Mouse (Mus musculus) embryonic facial prominence, embryonic 12.5 days (tissue): ENCODE results near the gene Arl6ip5. TPM values are rescaled to one million over a fixed set of nuclear protein-coding genes. Genes with fewer than 3 reads are reported as not detected.

Source experiments
- ATAC-seq: fragments of 200-750 bp; cut with Nextera tagmentation; 2 replicates; pipeline ENCODE4 v1.8.0; 2017; ENCODE audit not compliant: insufficient number of reproducible peaks, insufficient read depth, low FRiP score, low TSS enrichment
- H3K27ac ChIP-seq: fragments of 300-500 bp; sonication (generic); 2 replicates; pipeline ENCODE4 v1.5.1; 2016; ENCODE audit warnings: mild to moderate bottlenecking
- H3K27me3 ChIP-seq: fragments of 300-500 bp; sonication (generic); 2 replicates; pipeline ENCODE4 v1.6.1; 2016; ENCODE audit warnings: mild to moderate bottlenecking, moderate library complexity
- H3K36me3 ChIP-seq: fragments of 300-500 bp; sonication (generic); 2 replicates; pipeline ENCODE4 v1.6.1; 2016; ENCODE audit warnings: mild to moderate bottlenecking
- H3K4me1 ChIP-seq: fragments of 300-500 bp; sonication (generic); 2 replicates; pipeline ENCODE4 v1.6.1; 2016
- H3K4me2 ChIP-seq: fragments of 300-500 bp; sonication (generic); replicated peaks from 2 replicates; pipeline ENCODE4 v1.6.1; 2016; ENCODE audit warnings: mild to moderate bottlenecking, moderate library complexity
- H3K4me3 ChIP-seq: fragments of 300-500 bp; sonication (generic); 2 replicates; pipeline ENCODE4 v1.5.1; 2016; ENCODE audit warnings: mild to moderate bottlenecking
- H3K9ac ChIP-seq: fragments of 300-500 bp; sonication (generic); 2 replicates; pipeline ENCODE4 v1.6.1; 2016; ENCODE audit warnings: mild to moderate bottlenecking, moderate library complexity
- H3K9me3 ChIP-seq: fragments of 300-500 bp; sonication (generic); 2 replicates; pipeline ENCODE4 v1.6.1; 2016; ENCODE audit warnings: mild to moderate bottlenecking, moderate library complexity
- WGBS: fragments of 180-500 bp; shearing (Covaris S2); methylation state at CpG from one replicate; pipeline ENCODE4 v1.1.7; 2016; 5-methylcytosine and 5-hydroxymethylcytosine counted together
- polyA plus RNA-seq: library from polyadenylated mRNA; unstranded; fragments of >200 nt; fragmentation: Nextera tagmentation; extraction: Ambion mirVana; gene quantifications from 2 replicates; pipeline ENCODE4 v1.2.1, GENCODE M21; 2016

Gene Arl6ip5
- polyA plus RNA-seq, 1 experiment from 2014 or later = 57.2 TPM

- 44% methylated on average over 3 of the region's 3 CpGs for WGBS
- ATAC-seq = no peak
- H3K36me3 ChIP-seq = no peaks in the 10 kb centered on the region
- no peak overlapping the region for H3K4me3 ChIP-seq
- no peak overlapping the region for H3K4me2 ChIP-seq
- peaks cover 22% of the 10 kb centered on the region for H3K4me1 ChIP-seq
- no peak overlapping the region for H3K27ac ChIP-seq
- H3K27me3 ChIP-seq = no peaks in the 10 kb centered on the region
- H3K9me3 ChIP-seq = no peaks in the 10 kb centered on the region
- H3K9ac ChIP-seq = no peak overlapping the region
Measured at GRCm38 (mm10) chr6:97209201-97209600, 1.3 kb upstream of the Arl6ip5 start.

- Histone ChIP-seq H3K4me3 (no peak overlapping the region), H3K36me3 (0 out of 2 replicates have a peak, but pooled peaks cover 2% of the 10 kb centered on the region), H3K4me1 (peaks cover 17% of the 10 kb centered on the region), H3K9me3 (no peaks in the 10 kb centered on the region), H3K9ac (no peak overlapping the region), H3K27me3 (no peaks in the 10 kb centered on the region), H3K4me2 (0 out of 2 replicates have a peak overlapping the region, but pooled peaks have one; percentile 80), H3K27ac (0 out of 2 replicates have a peak overlapping the region, but pooled peaks have one; percentile 27)
- ATAC-seq = no peak
- WGBS = 82% methylated on average over 4 of the region's 4 CpGs
Measured at GRCm38 (mm10) chr6:97209751-97210150, 738 bp upstream of the Arl6ip5 start.

- Histone ChIP-seq H3K36me3 (0 out of 2 replicates have a peak, but pooled peaks cover 4% of the 10 kb centered on the region), H3K4me1 (peaks cover 17% of the 10 kb centered on the region), H3K9me3 (no peaks in the 10 kb centered on the region), H3K4me2 (peak overlapping the region; percentile 80), H3K9ac (peak overlapping the region; percentile 61), H3K27ac (no peak overlapping the region), H3K4me3 (peak overlapping the region; percentile 57), H3K27me3 (no peaks in the 10 kb centered on the region)
- WGBS = 2% methylated on average over 22 of the region's 22 CpGs
- ATAC-seq = peak; percentile 54
Measured at GRCm38 (mm10) chr6:97210962-97211601, 593 bp downstream of the Arl6ip5 start.

- WGBS = 77% methylated on average over 12 of the region's 12 CpGs
- Histone ChIP-seq H3K9ac (no peak overlapping the region), H3K9me3 (no peaks in the 10 kb centered on the region), H3K36me3 (0 out of 2 replicates have a peak, but pooled peaks cover 4% of the 10 kb centered on the region), H3K27me3 (no peaks in the 10 kb centered on the region), H3K27ac (no peak overlapping the region), H3K4me3 (peak overlapping the region; percentile 57; the same call in 1 of the 2 replicates), H3K4me1 (peaks cover 18% of the 10 kb centered on the region), H3K4me2 (peak overlapping the region; percentile 80)
- ATAC-seq = no peak
Measured at GRCm38 (mm10) chr6:97211981-97212380, 1.5 kb downstream of the Arl6ip5 start.

GRCm38 (mm10) chr6:97216154-97216821 is 5.8 kb downstream of the Arl6ip5 start:
- Histone ChIP-seq H3K4me1 (peaks cover 14% of the 10 kb centered on the region), H3K27me3 (no peaks in the 10 kb centered on the region), H3K4me2 (no peak overlapping the region), H3K9ac (no peak overlapping the region), H3K4me3 (no peak overlapping the region), H3K27ac (no peak overlapping the region), H3K36me3 (0 out of 2 replicates have a peak, but pooled peaks cover 4% of the 10 kb centered on the region), H3K9me3 (no peaks in the 10 kb centered on the region)
- ATAC-seq = no peak
- 76% methylated on average over 4 of the region's 4 CpGs for WGBS

- H3K36me3 ChIP-seq = no peaks in the 10 kb centered on the region
- H3K9me3 ChIP-seq = no peaks in the 10 kb centered on the region
- no peak overlapping the region for H3K4me2 ChIP-seq
- no peak overlapping the region for H3K27ac ChIP-seq
- 93% methylated on average over 2 of the region's 5 CpGs for WGBS
- ATAC-seq = no peak
- H3K4me1 ChIP-seq = peaks cover 22% of the 10 kb centered on the region; the same call in 1 of the 2 replicates
- H3K27me3 ChIP-seq = no peaks in the 10 kb centered on the region
- no peak overlapping the region for H3K4me3 ChIP-seq
- no peak overlapping the region for H3K9ac ChIP-seq
Measured at GRCm38 (mm10) chr6:97220672-97221071, 10.2 kb downstream of the Arl6ip5 start.

- no peaks in the 10 kb centered on the region for H3K36me3 ChIP-seq
- no peaks in the 10 kb centered on the region for H3K9me3 ChIP-seq
- H3K4me3 ChIP-seq = no peak overlapping the region
- no peak for ATAC-seq
- H3K27ac ChIP-seq = peak overlapping the region; percentile 54
- H3K4me1 ChIP-seq = peaks cover 22% of the 10 kb centered on the region; the same call in 1 of the 2 replicates
- H3K4me2 ChIP-seq = no peak overlapping the region
- H3K9ac ChIP-seq = 0 out of 2 replicates have a peak overlapping the region, but pooled peaks have one; percentile 7
- 65% methylated on average over 15 of the region's 15 CpGs for WGBS
- no peaks in the 10 kb centered on the region for H3K27me3 ChIP-seq
Measured at GRCm38 (mm10) chr6:97221205-97222025, 10.9 kb downstream of the Arl6ip5 start.

GRCm38 (mm10) chr6:97222321-97222720 is 11.8 kb downstream of the Arl6ip5 start:
- H3K9ac ChIP-seq = no peak overlapping the region

GRCm38 (mm10) chr6:97222931-97223467 is 12.5 kb downstream of the Arl6ip5 start:
- no peaks in the 10 kb centered on the region for H3K36me3 ChIP-seq
- H3K27me3 ChIP-seq = no peaks in the 10 kb centered on the region
- H3K4me2 ChIP-seq = 0 out of 2 replicates have a peak overlapping the region, but pooled peaks have one; percentile 11
- ATAC-seq = no peak
- 62% methylated on average over 5 of the region's 5 CpGs for WGBS
- no peak overlapping the region for H3K4me3 ChIP-seq
- no peak overlapping the region for H3K27ac ChIP-seq
- H3K4me1 ChIP-seq = peaks cover 18% of the 10 kb centered on the region; the same call in 1 of the 2 replicates
- no peak overlapping the region for H3K9ac ChIP-seq
- no peaks in the 10 kb centered on the region for H3K9me3 ChIP-seq

More at GRCm38 (mm10) chr6:97222321-97222720, 11.8 kb downstream of the Arl6ip5 start:
- Histone ChIP-seq H3K4me3 (no peak overlapping the region), H3K36me3 (no peaks in the 10 kb centered on the region), H3K27ac (0 out of 2 replicates have a peak overlapping the region, but pooled peaks have one; percentile 54), H3K4me1 (peaks cover 18% of the 10 kb centered on the region; the same call in 1 of the 2 replicates), H3K27me3 (no peaks in the 10 kb centered on the region), H3K4me2 (0 out of 2 replicates have a peak overlapping the region, but pooled peaks have one; percentile 11), H3K9me3 (no peaks in the 10 kb centered on the region)
- 0 out of 2 replicates have a peak, but pooled peaks have one; percentile 47 for ATAC-seq
- WGBS = 49% methylated on average over 6 of the region's 6 CpGs

GRCm38 (mm10) chr6:97223566-97223965 is 13.1 kb downstream of the Arl6ip5 start:
- Histone ChIP-seq H3K27ac (no peak overlapping the region), H3K9ac (no peak overlapping the region), H3K4me3 (no peak overlapping the region), H3K4me2 (no peak overlapping the region), H3K27me3 (no peaks in the 10 kb centered on the region), H3K9me3 (no peaks in the 10 kb centered on the region), H3K36me3 (no peaks in the 10 kb centered on the region), H3K4me1 (peaks cover 18% of the 10 kb centered on the region; the same call in 1 of the 2 replicates)
- no peak for ATAC-seq
- WGBS = 68% methylated on average over 4 of the region's 4 CpGs

- Histone ChIP-seq H3K4me3 (no peak overlapping the region), H3K4me1 (peaks cover 18% of the 10 kb centered on the region; the same call in 1 of the 2 replicates), H3K4me2 (no peak overlapping the region), H3K36me3 (0 out of 2 replicates have a peak, but pooled peaks cover 4% of the 10 kb centered on the region), H3K9ac (no peak overlapping the region), H3K27me3 (no peaks in the 10 kb centered on the region), H3K9me3 (no peaks in the 10 kb centered on the region), H3K27ac (no peak overlapping the region)
- no peak for ATAC-seq
- WGBS = 94% methylated on average over 8 of the region's 8 CpGs
Measured at GRCm38 (mm10) chr6:97224505-97224904, 14.0 kb downstream of the Arl6ip5 start.
